Mouse (Mus musculus) neural tube, embryonic 15.5 days (tissue): ENCODE results near the gene Astn1. TPM values are rescaled to one million over a fixed set of nuclear protein-coding genes. Genes with fewer than 3 reads are reported as not detected.
A peak's percentile ranks its signal among the peaks of the same experiment; 100 is the strongest.

Experiments used
- ATAC-seq: fragments of 200-750 bp; cut with Nextera tagmentation; 2 replicates; pipeline ENCODE4 v1.8.0; 2017; ENCODE audit warnings: mild to moderate bottlenecking, moderate TSS enrichment, moderate library complexity; ENCODE audit not compliant: low FRiP score
- H3K27ac ChIP-seq: fragments of 300-500 bp; sonication (generic); replicated peaks from 2 replicates; pipeline ENCODE4 v1.5.1; 2015; ENCODE audit warnings: mild to moderate bottlenecking, inconsistent platforms
- H3K27me3 ChIP-seq: fragments of 300-500 bp; sonication (generic); replicated peaks from 2 replicates; pipeline ENCODE4 v1.6.1; 2015; ENCODE audit warnings: inconsistent platforms
- H3K36me3 ChIP-seq: fragments of 300-500 bp; sonication (generic); 2 replicates; pipeline ENCODE4 v1.6.1; 2015; ENCODE audit warnings: inconsistent platforms
- H3K4me1 ChIP-seq: fragments of 300-500 bp; sonication (generic); 2 replicates; pipeline ENCODE4 v1.6.1; 2015; ENCODE audit warnings: inconsistent platforms
- H3K4me2 ChIP-seq: fragments of 300-500 bp; sonication (generic); 2 replicates; pipeline ENCODE4 v1.6.1; 2015; ENCODE audit warnings: inconsistent platforms, mild to moderate bottlenecking, moderate library complexity
- H3K4me3 ChIP-seq: fragments of 300-500 bp; sonication (generic); replicated peaks from 2 replicates; pipeline ENCODE4 v1.5.1; 2015; ENCODE audit warnings: mild to moderate bottlenecking, inconsistent platforms
- H3K9ac ChIP-seq: fragments of 300-500 bp; sonication (generic); replicated peaks from 2 replicates; pipeline ENCODE4 v1.6.1; 2015; ENCODE audit warnings: mild to moderate bottlenecking, inconsistent platforms
- H3K9me3 ChIP-seq: fragments of 300-500 bp; sonication (generic); replicated peaks from 2 replicates; pipeline ENCODE4 v1.6.1; 2016; ENCODE audit warnings: inconsistent platforms
- WGBS: fragments of 180-500 bp; shearing (Covaris S2); methylation state at CpG from one replicate; pipeline ENCODE4 v1.1.7; 2015; ENCODE audit warnings: mixed read lengths; 5-methylcytosine and 5-hydroxymethylcytosine counted together
- polyA plus RNA-seq: library from polyadenylated mRNA; unstranded; fragments of >200 nt; fragmentation: Nextera tagmentation; extraction: Ambion mirVana; gene quantifications from 2 replicates; pipeline ENCODE4 v1.2.1, GENCODE M21; 2015

Astn1 gene
- polyA plus RNA-seq: 34.3 and 39.5 TPM in 2 replicates

DNA sequence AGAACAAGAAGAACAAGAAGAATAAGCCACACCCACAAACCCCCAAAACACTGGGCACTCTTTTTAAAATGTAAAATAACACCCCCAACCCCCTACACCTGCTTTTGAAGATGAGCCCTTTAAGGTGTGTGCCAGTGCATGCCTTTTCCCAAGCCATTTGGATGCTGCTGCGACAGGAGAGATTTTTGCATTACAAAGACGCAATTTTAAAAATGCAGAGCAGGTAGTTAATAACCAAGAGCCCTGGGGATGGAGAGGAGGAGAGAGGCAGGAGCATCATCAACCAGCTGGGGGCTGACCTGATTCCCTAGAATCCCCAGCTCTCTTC is at the start of gene Astn1:
Gene Astn1 (plus strand): TSS at position 310 of the 328 bp plus-strand sequence.
- Histone ChIP-seq H3K4me3 (peak within 1 kb of the TSS; percentile 67), H3K27me3 (no peaks in the 10 kb centered on the region), H3K27ac (peak within 1 kb of the TSS; percentile 95), H3K9ac (peak within 1 kb of the TSS; percentile 94), H3K9me3 (no peaks in the 10 kb centered on the region), H3K4me2 (peak within 1 kb of the TSS; percentile 86), H3K4me1 (peaks cover 41% of the 10 kb centered on the region), H3K36me3 (no peaks in the 10 kb centered on the region)
- WGBS: 3% methylated on average over 2 of the region's 2 CpGs
- no peak; the same call in 1 of the 2 replicates for ATAC-seq

DNA sequence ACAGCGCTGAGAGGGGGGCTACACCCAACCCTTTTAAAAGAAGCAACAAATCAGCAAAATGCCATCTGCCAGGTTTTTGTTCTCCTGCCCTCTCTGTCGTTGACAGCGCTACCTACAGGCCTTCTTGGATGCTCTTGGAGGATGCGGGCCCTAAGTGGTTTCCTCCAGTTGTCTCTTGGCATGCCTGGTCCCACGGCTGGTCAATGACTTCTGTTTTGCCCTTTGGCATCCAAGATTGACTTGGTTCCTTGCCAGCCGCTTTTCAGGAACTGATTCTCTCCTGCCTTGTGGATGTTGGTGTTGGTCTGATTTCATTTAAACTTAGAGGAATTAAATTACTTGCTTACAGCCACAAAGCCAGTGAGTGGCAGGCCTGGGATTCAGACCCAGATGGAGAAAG is 38.7 kb upstream of the Astn1 start:
- Histone ChIP-seq H3K27ac (no peak overlapping the region), H3K9me3 (no peaks in the 10 kb centered on the region), H3K4me2 (no peak overlapping the region), H3K4me3 (no peak overlapping the region), H3K36me3 (no peaks in the 10 kb centered on the region), H3K27me3 (no peaks in the 10 kb centered on the region), H3K4me1 (no peaks in the 10 kb centered on the region), H3K9ac (no peak overlapping the region)
- WGBS: 79% methylated on average over 6 of the region's 6 CpGs
- no peak for ATAC-seq

DNA sequence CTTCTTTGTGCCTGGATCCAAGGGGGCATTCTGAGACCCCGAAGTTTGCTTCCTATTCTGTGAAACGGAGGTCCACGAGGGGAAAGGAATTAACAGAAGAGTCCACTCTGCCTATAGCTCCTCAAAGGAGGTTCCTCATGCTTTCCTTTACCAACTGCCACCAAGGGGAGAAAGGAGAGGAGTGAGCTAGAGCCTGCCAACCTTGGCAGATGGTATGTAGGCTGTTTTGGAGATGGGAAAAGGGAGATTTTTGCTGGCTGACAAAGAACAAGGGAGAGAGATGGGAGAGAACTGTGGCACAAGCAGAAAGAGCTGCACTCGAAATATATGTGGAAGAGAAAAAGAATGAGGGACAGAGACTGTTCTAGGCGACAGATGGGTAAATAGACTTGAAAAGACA is 33.9 kb upstream of the Astn1 start:
- no peaks in the 10 kb centered on the region for H3K9me3 ChIP-seq
- ATAC-seq: no peak
- no peaks in the 10 kb centered on the region for H3K36me3 ChIP-seq
- H3K4me2 ChIP-seq: no peak overlapping the region
- H3K4me3 ChIP-seq: no peak overlapping the region
- 78% methylated on average over 5 of the region's 5 CpGs for WGBS
- no peaks in the 10 kb centered on the region for H3K27me3 ChIP-seq
- H3K4me1 ChIP-seq: no peaks in the 10 kb centered on the region
- no peak overlapping the region for H3K9ac ChIP-seq
- H3K27ac ChIP-seq: no peak overlapping the region

DNA sequence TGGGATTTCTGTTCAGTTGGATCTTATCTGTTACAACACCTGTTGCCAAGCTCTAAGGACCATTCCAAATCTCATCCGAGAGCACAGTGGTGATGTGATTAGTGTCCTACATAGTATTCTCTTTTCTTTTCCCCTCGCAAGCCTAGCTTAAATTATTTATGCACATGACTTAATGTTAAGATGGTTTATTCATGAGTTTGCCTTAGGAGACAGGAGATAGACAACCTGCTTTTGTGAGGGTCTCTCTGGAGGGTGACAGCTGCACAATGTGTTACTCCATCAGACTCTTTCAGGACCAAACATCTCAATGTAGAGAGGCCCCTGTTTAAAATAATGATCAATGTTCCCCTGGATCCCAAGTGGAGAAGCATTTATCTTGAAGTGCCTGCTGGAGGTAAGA is 33.2 kb upstream of the Astn1 start:
- Histone ChIP-seq H3K4me1 (no peaks in the 10 kb centered on the region), H3K27ac (no peak overlapping the region), H3K4me3 (no peak overlapping the region), H3K9ac (no peak overlapping the region), H3K36me3 (no peaks in the 10 kb centered on the region), H3K27me3 (no peaks in the 10 kb centered on the region), H3K9me3 (no peaks in the 10 kb centered on the region), H3K4me2 (no peak overlapping the region)
- no peak for ATAC-seq
- WGBS: 43% methylated on average over 2 of the region's 2 CpGs

DNA sequence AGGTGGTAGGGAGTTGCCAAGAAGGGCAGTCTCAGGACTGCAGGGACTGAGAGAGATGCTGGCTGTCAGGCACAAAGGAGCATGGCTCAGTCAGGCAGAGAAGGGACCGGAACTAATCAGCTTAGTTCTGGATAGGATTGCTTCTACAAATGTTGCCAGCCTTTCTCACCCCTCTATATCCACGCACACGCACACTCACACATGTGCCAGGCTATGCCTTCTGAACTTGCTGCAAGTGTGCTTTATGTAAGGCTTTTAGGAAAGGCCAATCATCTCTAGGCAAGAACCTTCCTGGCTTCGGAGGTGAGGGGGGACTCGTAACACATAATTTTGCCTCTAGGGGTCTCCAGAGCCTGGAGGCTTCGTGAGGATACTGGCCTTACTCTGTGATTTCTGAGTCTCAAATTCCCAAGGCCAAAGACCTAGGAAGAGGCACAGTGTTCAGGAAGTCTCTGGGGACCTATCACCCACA is 18.8 kb upstream of the Astn1 start:
- Histone ChIP-seq H3K4me1 (peaks cover 4% of the 10 kb centered on the region), H3K36me3 (no peaks in the 10 kb centered on the region), H3K4me2 (no peak overlapping the region), H3K4me3 (no peak overlapping the region), H3K27me3 (no peaks in the 10 kb centered on the region), H3K27ac (no peak overlapping the region), H3K9me3 (no peaks in the 10 kb centered on the region), H3K9ac (no peak overlapping the region)
- 32% methylated on average over 6 of the region's 6 CpGs for WGBS
- ATAC-seq: 0 out of 2 replicates have a peak, but pooled peaks have one; percentile 53

DNA sequence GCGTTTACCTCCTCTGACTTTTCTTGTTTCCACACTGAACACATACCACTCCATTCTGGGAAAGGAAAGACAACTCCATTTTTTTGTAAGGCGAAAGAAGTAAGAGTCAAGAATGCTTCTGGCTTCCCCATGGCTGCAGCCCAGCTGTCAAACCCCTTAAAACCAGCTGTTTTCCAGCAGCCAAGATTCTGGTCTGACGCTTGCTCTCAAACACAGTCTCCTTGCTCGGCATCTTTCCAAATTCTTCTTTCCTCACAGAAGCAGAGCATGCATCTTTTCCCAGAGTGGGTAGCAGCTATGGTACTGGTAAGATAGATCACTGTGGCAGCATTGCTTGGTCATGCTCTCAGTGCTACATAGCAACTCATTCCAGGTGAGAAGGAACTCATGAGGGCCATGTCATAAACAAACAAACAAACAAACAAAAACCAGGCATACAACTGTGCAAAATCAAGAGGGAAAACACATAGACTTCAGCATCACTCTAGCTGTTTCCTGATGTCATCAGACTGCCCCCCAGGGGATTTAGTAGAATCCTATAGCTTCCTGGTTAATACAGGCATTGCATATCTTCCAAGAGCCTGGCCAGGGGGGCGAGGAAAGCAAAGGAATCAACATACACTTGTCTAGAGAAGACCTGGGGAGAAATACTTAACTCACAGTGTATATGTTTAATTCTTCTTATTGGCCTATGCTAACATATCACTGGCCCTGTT is 8.3 kb upstream of the Astn1 start:
- no peaks in the 10 kb centered on the region for H3K27me3 ChIP-seq
- H3K36me3 ChIP-seq: no peaks in the 10 kb centered on the region
- peaks cover 45% of the 10 kb centered on the region for H3K4me1 ChIP-seq
- H3K27ac ChIP-seq: no peak overlapping the region
- ATAC-seq: no peak
- H3K9me3 ChIP-seq: no peaks in the 10 kb centered on the region
- WGBS: 73% methylated on average over 5 of the region's 5 CpGs
- peak overlapping the region; percentile 84 for H3K4me3 ChIP-seq
- H3K4me2 ChIP-seq: peak overlapping the region; percentile 71
- H3K9ac ChIP-seq: peak overlapping the region; percentile 79; the same call in 1 of the 2 replicates

DNA sequence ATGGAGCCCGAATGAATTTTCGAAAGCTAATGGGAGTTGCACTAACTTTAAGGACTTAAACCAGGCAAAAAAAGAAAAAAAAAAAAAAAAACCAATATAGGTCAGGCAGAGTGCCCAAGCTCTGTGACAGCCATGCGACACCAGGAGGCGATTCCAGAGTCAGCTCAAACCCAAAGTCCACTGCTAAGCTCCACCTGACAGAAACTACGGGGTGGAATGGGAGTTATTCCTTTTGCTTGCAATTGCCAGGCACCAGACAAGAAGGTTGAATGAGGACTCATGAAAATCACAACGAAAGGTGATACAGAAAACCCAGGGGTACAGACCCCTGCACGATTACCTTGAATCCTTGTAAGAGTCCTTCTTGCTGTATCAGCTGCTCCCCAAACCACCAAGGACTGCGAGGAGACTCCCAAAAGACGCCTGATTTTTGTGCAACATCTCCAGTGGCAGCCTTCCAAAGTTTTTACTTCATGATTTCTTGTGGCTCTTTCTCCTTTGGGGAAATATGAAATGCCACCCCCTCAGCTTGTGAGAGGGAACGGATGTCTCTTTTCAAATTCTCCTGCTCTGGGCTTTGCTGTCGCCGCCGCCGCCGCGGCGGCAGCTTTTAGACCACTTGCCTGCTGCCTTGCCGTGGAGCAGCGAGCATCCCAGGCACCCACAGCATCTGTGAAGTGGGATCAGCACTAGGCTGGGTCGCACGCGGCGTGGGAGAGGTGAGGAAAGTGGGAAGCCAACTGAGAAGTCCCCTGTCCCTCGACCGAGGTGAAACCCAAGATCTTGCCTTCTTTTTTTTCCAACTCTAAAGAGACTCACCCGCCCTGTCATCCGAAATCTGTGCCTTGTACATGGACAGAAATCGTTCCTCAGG is 6.7 kb upstream of the Astn1 start:
- Histone ChIP-seq H3K4me3 (peak overlapping the region; percentile 84), H3K9me3 (no peaks in the 10 kb centered on the region), H3K4me2 (peak overlapping the region; percentile 71), H3K36me3 (no peaks in the 10 kb centered on the region), H3K27me3 (no peaks in the 10 kb centered on the region), H3K9ac (peak overlapping the region; percentile 79), H3K4me1 (peaks cover 45% of the 10 kb centered on the region), H3K27ac (peak overlapping the region; percentile 90)
- ATAC-seq: peak; percentile 72
- 8% methylated on average over 28 of the region's 28 CpGs for WGBS

DNA sequence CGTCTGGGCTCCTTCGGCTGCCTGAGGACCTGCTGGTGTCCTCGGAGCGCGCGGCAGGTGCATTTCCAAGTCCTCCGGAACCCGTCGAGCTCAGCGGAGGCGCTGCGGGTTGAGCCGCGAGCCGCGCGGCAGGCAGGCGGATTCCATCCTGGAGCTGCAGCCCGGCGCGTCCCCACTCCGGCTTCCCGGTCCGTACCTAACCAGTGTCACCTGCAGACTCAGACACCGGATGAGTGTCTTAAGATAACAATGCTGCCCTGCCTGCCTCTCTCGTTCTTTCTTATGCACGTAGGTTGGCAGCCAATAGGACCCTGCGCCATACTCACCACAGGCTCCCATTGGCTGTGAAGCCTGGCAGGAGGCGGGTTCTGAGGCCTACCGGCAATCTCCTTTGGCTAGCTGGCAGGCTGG is 6.0 kb upstream of the Astn1 start, which contains the start of gene Brinp2:
Gene Brinp2 (minus strand): TSS at position 276 of the 411 bp plus-strand sequence.
- H3K4me2 ChIP-seq: peak within 1 kb of the TSS; percentile 71
- under 1% methylated on average over 30 of the region's 30 CpGs for WGBS
- H3K4me3 ChIP-seq: peak within 1 kb of the TSS; percentile 84
- peak; percentile 98 for ATAC-seq
- peak within 1 kb of the TSS; percentile 90 for H3K27ac ChIP-seq
- H3K36me3 ChIP-seq: no peaks in the 10 kb centered on the region
- H3K27me3 ChIP-seq: no peaks in the 10 kb centered on the region
- H3K9ac ChIP-seq: peak within 1 kb of the TSS; percentile 79
- peaks cover 45% of the 10 kb centered on the region for H3K4me1 ChIP-seq
- H3K9me3 ChIP-seq: no peaks in the 10 kb centered on the region

DNA sequence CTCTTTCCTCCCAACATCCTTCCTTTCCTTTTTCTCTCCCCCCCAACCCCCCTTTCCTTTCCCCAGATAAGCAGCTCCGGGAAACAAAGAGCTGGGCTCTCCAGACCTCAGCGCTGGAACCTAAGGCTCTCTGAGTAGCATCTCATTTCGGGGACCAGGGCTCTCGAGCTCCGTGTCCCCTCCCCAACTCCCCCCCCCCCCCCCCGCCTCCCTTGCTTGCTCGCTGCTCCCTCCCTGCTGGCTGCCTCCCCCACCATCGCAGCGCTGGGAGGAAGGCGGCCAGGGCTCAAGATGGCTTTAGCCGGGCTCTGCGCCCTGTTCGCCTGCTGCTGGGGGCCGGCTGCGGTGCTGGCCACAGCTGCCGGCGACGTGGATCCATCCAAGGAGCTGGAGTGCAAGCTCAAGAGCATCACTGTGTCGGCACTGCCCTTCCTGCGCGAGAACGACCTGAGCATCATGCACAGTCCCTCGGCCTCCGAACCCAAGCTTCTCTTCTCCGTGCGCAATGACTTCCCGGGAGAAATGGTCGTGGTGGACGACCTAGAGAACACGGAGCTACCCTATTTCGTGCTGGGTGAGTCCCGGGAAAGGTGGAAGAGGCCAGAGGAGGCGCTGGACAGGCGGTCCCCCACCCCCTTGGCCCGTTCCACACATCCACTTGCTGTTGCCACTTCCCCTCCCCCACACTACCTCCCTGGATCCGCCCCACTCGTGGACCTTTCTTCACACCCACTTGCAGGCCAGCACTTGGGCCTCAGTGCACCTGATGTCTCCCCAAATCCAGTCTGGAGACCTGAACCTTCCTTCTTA is 424 bp downstream of the Astn1 start:
- peak overlapping the region; percentile 86 for H3K4me2 ChIP-seq
- no peaks in the 10 kb centered on the region for H3K9me3 ChIP-seq
- no peaks in the 10 kb centered on the region for H3K27me3 ChIP-seq
- ATAC-seq: peak; percentile 84
- H3K4me3 ChIP-seq: peak overlapping the region; percentile 67
- WGBS: under 1% methylated on average over 34 of the region's 37 CpGs
- peak overlapping the region; percentile 95 for H3K27ac ChIP-seq
- H3K9ac ChIP-seq: peak overlapping the region; percentile 94
- H3K4me1 ChIP-seq: peaks cover 37% of the 10 kb centered on the region
- H3K36me3 ChIP-seq: no peaks in the 10 kb centered on the region

DNA sequence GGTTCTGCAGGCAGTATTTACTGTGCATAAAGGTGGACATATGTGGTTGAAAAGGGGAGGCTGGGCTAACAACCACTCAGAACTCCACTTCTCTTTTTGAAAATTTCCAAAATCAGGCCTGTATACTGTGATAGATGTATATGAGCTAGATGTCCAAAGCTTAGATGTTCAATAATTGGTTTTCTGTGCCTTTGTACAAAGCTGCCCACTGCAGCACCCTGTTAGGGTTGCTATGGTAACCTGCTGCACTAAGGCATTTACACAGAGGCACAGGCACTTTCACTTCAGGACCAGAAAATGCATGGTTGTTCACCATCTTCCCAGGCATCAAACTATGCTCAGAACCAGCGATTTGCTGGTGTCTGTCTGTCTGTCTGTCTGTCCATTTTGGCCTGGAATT is 2.4 kb downstream of the Astn1 start:
- Histone ChIP-seq H3K4me3 (peak overlapping the region; percentile 67), H3K36me3 (no peaks in the 10 kb centered on the region), H3K4me2 (peak overlapping the region; percentile 86), H3K9me3 (no peaks in the 10 kb centered on the region), H3K9ac (peak overlapping the region; percentile 94), H3K4me1 (peaks cover 37% of the 10 kb centered on the region), H3K27me3 (no peaks in the 10 kb centered on the region), H3K27ac (peak overlapping the region; percentile 95)
- ATAC-seq: peak; percentile 60
- WGBS: 30% methylated on average over 1 of the region's 1 CpGs

DNA sequence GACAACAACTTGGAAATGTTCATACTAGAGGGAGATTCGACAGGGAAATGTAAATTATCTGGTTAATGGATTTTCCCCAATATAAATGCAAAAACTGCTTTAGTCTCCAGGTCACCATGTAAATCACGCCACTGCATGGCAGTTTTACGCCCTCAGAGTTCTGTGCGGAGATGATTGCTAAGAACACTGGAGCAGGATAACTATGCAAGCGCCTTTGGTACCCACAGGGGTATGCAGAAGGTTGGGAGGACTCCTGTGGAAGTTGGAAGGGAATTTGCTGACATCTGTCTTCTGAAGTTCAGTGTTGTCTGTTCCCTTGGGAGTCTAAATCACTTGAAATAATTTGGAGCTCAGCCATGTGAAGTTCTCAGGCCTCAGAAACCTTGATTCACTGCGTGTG is 20.2 kb downstream of the Astn1 start:
- ATAC-seq: peak; percentile 56; the same call in 1 of the 2 replicates
- peaks cover 9% of the 10 kb centered on the region; the same call in 1 of the 2 replicates for H3K36me3 ChIP-seq
- no peaks in the 10 kb centered on the region for H3K9me3 ChIP-seq
- no peaks in the 10 kb centered on the region for H3K27me3 ChIP-seq
- H3K27ac ChIP-seq: no peak overlapping the region
- H3K4me3 ChIP-seq: no peak overlapping the region
- 25% methylated on average over 6 of the region's 6 CpGs for WGBS
- no peak overlapping the region for H3K9ac ChIP-seq
- no peak overlapping the region for H3K4me2 ChIP-seq
- H3K4me1 ChIP-seq: peaks cover 25% of the 10 kb centered on the region
